Mouse (Mus musculus) stomach, postnatal 0 days (tissue): ENCODE results near the gene Gramd1b.

Experiments used
- CTCF ChIP-seq: IDR thresholded peaks from 2 replicates; pipeline ENCODE4 v1.5.1; 2016; ENCODE audit warnings: antibody characterized with exemption, low read depth, mild to moderate bottlenecking, moderate library complexity
- EP300 ChIP-seq: optimal IDR thresholded peaks from 2 replicates; pipeline ENCODE3; 2016; ENCODE audit warnings: antibody characterized with exemption

DNA sequence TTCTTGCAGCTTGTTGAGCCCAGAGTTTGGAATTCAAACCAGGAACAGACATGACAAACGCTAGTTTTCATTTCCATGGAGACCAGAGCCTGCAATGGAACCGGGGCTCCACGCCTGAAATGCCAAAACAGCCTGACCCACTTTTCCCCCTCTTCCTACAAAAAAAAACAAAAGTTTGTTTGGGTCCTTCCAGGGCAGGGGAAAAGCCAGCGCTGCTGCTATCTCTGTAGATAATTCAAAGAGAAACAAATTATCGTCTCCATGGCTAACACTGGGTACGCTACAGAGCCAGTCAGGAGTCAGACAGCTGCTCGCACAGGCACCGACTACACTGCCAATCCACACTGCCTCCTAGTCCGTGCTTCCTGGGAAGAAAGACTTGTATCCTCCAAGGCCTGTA lies 191.6 kb downstream of the Gramd1b start:
- TF ChIP-seq CTCF = no peak
- no peak for TF ChIP-seq EP300
